Mouse (Mus musculus): Measurements from ENCODE around the gene Hunk.

DNA sequence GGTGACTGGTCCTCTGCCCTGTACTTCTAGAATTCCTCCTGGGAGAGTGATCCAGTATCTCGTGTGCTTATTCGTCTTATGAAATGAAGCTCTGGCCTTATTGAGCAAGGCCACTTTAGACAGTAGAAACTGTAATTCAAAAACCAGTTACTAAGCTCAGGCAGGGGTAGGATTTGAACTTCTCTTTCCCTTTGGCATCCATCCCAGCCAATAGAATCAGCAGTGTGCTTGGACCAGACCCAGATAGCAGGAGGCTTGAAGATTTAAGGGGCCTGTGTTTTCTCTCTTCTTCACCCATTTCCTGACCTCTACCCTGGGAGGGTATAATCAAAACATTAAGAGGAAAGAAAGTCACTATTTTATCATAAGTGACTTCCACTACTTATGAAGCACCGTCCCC, 1.8 kb upstream of the Hunk start:
- TF ChIP-seq CTCF (IDR thresholded peaks at IDR 0.05 in 2 of 3, conservative IDR thresholded peaks at IDR 0.05 in 1 of 3; ENCODE audit: control insufficient read depth in 1 of 3, insufficient read depth in 1 of 3, low read depth in 2 of 3, low read length in 3 of 3, poor library complexity in 1 of 3, severe bottlenecking in 1 of 3) (no peak), JUND (IDR thresholded peaks at IDR 0.05; ENCODE audit: low read depth, low read length) (no peak)

Data from MEL (cell line).